Mouse (Mus musculus): ENCODE measurements around the gene Atp8b4. TPM values are rescaled to one million over a fixed set of nuclear protein-coding genes. Genes with fewer than 3 reads are reported as not detected.

The Atp8b4 gene
- polyA plus RNA-seq, 1 experiment from 2014 or later = 29.4 TPM

- WGBS (ENCODE audit: missing documents) = 96% methylated on average over 8 of the region's 8 CpGs
- Histone ChIP-seq H3K79me2 (ENCODE audit: inconsistent target) (no peaks in the 10 kb centered on the region), H3K36me3 (ENCODE audit: inconsistent target) (peaks cover 37% of the 10 kb centered on the region; the same call in 1 of the 2 replicates), H3K4me3 (ENCODE audit: inconsistent target) (no peak overlapping the region), H3K27ac (no peak overlapping the region)
Measured at GRCm38 (mm10) chr2:126341521-126341920, 159.0 kb downstream of the Atp8b4 start.

- Histone ChIP-seq H3K36me3 (ENCODE audit: inconsistent target) (peaks cover 45% of the 10 kb centered on the region; the same call in 1 of the 2 replicates), H3K27ac (no peak overlapping the region), H3K4me3 (ENCODE audit: inconsistent target) (no peak overlapping the region), H3K79me2 (ENCODE audit: inconsistent target) (no peaks in the 10 kb centered on the region)
- 95% methylated on average over 7 of the region's 7 CpGs for WGBS (ENCODE audit: missing documents)
Measured at GRCm38 (mm10) chr2:126340201-126340600, 160.3 kb downstream of the Atp8b4 start.

DNA sequence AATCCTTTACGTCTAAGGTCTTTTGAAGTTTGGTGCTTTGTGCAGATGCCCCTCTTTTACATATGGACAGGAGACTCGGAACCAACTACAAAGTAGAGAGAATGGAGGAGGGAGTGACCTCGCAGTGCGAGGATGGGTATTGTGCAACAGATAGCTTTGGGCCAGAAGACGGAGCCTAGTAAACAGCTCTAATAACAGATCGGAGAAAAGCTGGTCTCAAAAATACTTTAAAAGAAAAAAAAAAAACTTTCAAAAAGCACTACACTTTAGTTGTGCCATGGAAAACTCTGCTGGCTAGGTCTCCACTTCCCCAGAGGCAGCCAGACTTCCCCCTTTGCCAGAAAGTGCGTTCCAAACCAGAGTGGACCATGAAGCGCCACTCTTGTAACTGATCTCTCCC lies 161.0 kb downstream of the Atp8b4 start:
- H3K4me3 ChIP-seq (ENCODE audit: inconsistent target) = no peak overlapping the region
- no peak overlapping the region for H3K27ac ChIP-seq
- H3K36me3 ChIP-seq (ENCODE audit: inconsistent target) = peaks cover 49% of the 10 kb centered on the region; the same call in 1 of the 2 replicates
- WGBS (ENCODE audit: missing documents) = 87% methylated on average over 8 of the region's 8 CpGs
- H3K79me2 ChIP-seq (ENCODE audit: inconsistent target) = no peaks in the 10 kb centered on the region

DNA sequence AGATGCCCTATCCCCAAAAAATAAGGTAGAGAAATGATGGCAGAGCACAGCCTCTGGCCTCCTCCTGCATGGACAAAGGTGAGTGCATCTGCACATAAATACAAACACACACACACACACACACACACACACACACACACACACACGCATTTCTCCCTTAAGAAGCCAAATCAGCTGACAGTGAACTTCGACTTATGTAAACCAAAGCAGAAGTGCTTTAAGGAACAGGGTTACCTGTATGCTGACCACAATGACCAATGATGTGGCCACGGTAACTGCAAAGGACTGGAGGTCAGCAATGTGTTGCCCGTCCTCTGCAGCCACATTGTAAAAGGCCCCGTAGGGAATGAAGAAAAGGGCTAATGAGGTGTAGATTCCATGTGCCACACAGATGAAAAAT lies 163.3 kb downstream of the Atp8b4 start:
- 52% methylated on average over 5 of the region's 5 CpGs for WGBS (ENCODE audit: missing documents)
- Histone ChIP-seq H3K27ac (no peak overlapping the region), H3K36me3 (ENCODE audit: inconsistent target) (peaks cover 58% of the 10 kb centered on the region; the same call in 1 of the 2 replicates), H3K4me3 (ENCODE audit: inconsistent target) (no peak overlapping the region), H3K79me2 (ENCODE audit: inconsistent target) (no peaks in the 10 kb centered on the region)

- WGBS (ENCODE audit: missing documents) = 98% methylated on average over 3 of the region's 3 CpGs
- Histone ChIP-seq H3K79me2 (ENCODE audit: inconsistent target) (no peaks in the 10 kb centered on the region), H3K4me3 (ENCODE audit: inconsistent target) (no peak overlapping the region)
Measured at GRCm38 (mm10) chr2:126331794-126332193, 168.7 kb downstream of the Atp8b4 start.

DNA sequence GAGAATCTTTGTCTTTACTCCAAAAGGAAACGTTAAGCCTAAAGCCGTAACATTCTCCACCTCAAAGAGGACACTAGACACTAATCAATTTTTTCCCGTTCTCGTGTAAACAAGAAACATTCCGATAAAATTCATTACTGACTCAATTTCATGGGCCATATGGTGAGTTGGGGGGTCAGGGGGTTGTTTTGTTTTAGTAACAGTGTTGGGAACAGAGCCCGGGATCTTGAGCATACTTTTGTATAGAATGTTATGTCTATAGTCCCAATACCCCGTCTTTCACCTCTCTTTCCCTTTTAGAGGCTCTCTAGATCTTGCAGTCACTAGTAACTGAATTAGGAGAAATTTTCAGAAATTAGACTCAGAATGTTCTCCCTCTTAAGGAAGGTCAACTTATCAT lies 177.3 kb downstream of the Atp8b4 start:
- Histone ChIP-seq H3K79me2 (ENCODE audit: inconsistent target) (no peaks in the 10 kb centered on the region), H3K4me3 (ENCODE audit: inconsistent target) (no peak overlapping the region), H3K36me3 (ENCODE audit: inconsistent target) (peaks cover 39% of the 10 kb centered on the region), H3K27ac (no peak overlapping the region)
- WGBS (ENCODE audit: missing documents) = 90% methylated on average over 7 of the region's 7 CpGs

More at GRCm38 (mm10) chr2:126331794-126332193, 168.7 kb downstream of the Atp8b4 start:
- H3K27ac ChIP-seq = no peak overlapping the region
- H3K36me3 ChIP-seq (ENCODE audit: inconsistent target) = peaks cover 29% of the 10 kb centered on the region; the same call in 1 of the 2 replicates

DNA sequence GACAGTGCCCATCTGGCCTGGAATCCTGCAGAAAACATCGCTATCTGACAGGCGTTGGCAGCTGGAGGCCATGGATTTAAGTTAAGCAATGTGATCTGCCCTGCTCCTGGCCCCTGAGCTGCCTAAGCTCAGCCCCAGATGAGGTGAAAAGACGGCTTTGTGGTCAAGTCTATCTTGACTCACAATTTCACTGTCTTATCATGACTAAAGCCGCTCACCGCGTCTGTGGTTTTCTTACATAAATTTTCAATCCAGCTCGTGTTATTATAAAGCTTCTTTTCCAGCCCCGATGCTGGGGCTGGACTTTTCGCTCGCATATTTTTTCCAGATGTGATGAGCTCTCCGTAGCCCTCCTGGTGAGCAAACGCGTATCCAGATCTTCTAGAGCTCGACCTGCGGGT lies 177.8 kb downstream of the Atp8b4 start:
- no peak overlapping the region for H3K4me3 ChIP-seq (ENCODE audit: inconsistent target)
- no peak overlapping the region for H3K27ac ChIP-seq
- 83% methylated on average over 15 of the region's 15 CpGs for WGBS (ENCODE audit: missing documents)
- H3K36me3 ChIP-seq (ENCODE audit: inconsistent target) = peaks cover 39% of the 10 kb centered on the region
- no peaks in the 10 kb centered on the region for H3K79me2 ChIP-seq (ENCODE audit: inconsistent target)

GRCm38 (mm10) chr2:126318071-126318470 lies 182.4 kb downstream of the Atp8b4 start:
- Histone ChIP-seq H3K4me3 (ENCODE audit: inconsistent target) (no peak overlapping the region), H3K27ac (no peak overlapping the region), H3K79me2 (ENCODE audit: inconsistent target) (no peaks in the 10 kb centered on the region), H3K36me3 (ENCODE audit: inconsistent target) (peaks cover 22% of the 10 kb centered on the region; the same call in 1 of the 2 replicates)
- WGBS (ENCODE audit: missing documents) = 93% methylated on average over 6 of the region's 6 CpGs

DNA sequence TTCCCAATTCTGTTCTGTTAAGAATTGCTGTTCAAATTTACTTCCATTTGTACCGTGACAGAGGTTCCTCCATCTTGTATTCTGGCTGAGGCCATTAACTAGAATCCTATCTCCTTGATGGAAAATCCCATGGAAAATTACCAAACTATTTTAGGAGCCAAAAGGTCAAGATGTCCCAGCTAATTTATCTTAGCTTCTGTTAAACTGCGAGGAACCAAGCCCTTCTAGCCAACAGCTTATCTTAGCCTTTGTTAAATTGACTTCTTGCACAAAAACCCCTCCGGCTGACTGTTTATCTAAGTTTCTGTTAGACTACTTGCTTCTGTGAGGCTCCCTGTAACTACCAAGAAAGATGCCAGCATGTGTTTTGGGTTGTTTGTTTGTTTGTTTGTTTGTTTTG lies 183.5 kb downstream of the Atp8b4 start:
- WGBS (ENCODE audit: missing documents) = 96% methylated on average over 3 of the region's 3 CpGs
- Histone ChIP-seq H3K27ac (no peak overlapping the region), H3K4me3 (ENCODE audit: inconsistent target) (no peak overlapping the region), H3K79me2 (ENCODE audit: inconsistent target) (no peaks in the 10 kb centered on the region), H3K36me3 (ENCODE audit: inconsistent target) (peaks cover 10% of the 10 kb centered on the region; the same call in 1 of the 2 replicates)

DNA sequence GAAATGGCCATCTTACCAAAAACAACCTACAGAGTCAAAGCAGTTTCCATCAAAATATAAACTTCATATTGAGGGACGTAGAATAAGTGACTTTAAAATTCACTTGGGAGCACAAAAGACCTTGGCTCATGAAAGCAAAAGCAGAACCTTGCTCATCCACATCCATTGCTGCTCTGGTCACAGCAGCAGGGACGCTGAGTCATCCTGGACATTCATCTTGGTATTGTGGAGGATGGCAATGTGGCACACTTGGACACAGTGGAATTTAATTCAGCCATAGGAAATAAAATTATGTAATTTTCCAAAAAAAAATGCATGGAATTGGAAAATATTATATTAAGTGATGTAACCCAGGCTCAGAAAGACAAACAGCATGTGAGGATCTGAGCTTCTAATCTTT lies 184.1 kb downstream of the Atp8b4 start:
- H3K79me2 ChIP-seq (ENCODE audit: inconsistent target) = no peaks in the 10 kb centered on the region
- WGBS (ENCODE audit: missing documents) = 79% methylated on average over 2 of the region's 2 CpGs

GRCm38 (mm10) chr2:126311056-126311455 lies 189.4 kb downstream of the Atp8b4 start:
- H3K4me3 ChIP-seq (ENCODE audit: inconsistent target) = no peak overlapping the region
- WGBS (ENCODE audit: missing documents) = 92% methylated on average over 1 of the region's 1 CpGs
- no peak overlapping the region for H3K27ac ChIP-seq
- H3K79me2 ChIP-seq (ENCODE audit: inconsistent target) = no peaks in the 10 kb centered on the region
- H3K36me3 ChIP-seq (ENCODE audit: inconsistent target) = no peaks in the 10 kb centered on the region

More for the DNA sequence above, 184.1 kb downstream of the Atp8b4 start:
- Histone ChIP-seq H3K4me3 (ENCODE audit: inconsistent target) (no peak overlapping the region), H3K27ac (no peak overlapping the region), H3K36me3 (ENCODE audit: inconsistent target) (peaks cover 4% of the 10 kb centered on the region; the same call in 1 of the 2 replicates)

- Histone ChIP-seq H3K36me3 (ENCODE audit: inconsistent target) (no peaks in the 10 kb centered on the region), H3K27ac (no peak overlapping the region), H3K79me2 (ENCODE audit: inconsistent target) (no peaks in the 10 kb centered on the region), H3K4me3 (ENCODE audit: inconsistent target) (no peak overlapping the region)
- 13% methylated on average over 4 of the region's 4 CpGs for WGBS (ENCODE audit: missing documents)
Measured at GRCm38 (mm10) chr2:126309994-126310393, 190.5 kb downstream of the Atp8b4 start.

DNA sequence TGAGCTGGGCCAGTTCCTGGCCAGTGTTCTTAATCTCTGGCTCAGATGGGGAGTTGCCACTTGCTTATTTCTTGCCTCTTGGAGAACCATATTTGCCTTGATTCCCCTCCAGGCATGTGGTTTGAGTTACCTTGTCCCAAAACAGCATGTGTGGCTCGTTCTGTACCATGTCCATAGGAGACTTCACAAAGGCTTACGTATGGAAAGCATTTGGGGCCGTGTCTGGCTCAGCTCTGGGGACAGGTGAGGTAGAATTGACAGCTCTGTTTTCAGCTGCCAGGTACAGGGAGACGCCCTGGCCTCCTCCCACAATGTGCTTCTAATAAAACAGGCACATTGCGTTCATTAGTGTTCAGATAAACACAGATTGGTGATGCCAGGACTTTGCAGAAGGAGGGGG lies 195.9 kb downstream of the Atp8b4 start:
- H3K4me3 ChIP-seq (ENCODE audit: inconsistent target) = no peak overlapping the region

GRCm38 (mm10) chr2:126303226-126303625 lies 197.2 kb downstream of the Atp8b4 start:
- H3K27ac ChIP-seq = no peak overlapping the region
- H3K4me3 ChIP-seq (ENCODE audit: inconsistent target) = no peak overlapping the region
- H3K79me2 ChIP-seq (ENCODE audit: inconsistent target) = no peaks in the 10 kb centered on the region
- 64% methylated on average over 3 of the region's 3 CpGs for WGBS (ENCODE audit: missing documents)
- H3K36me3 ChIP-seq (ENCODE audit: inconsistent target) = no peaks in the 10 kb centered on the region

More for the DNA sequence above, 195.9 kb downstream of the Atp8b4 start:
- Histone ChIP-seq H3K79me2 (ENCODE audit: inconsistent target) (no peaks in the 10 kb centered on the region), H3K36me3 (ENCODE audit: inconsistent target) (no peaks in the 10 kb centered on the region), H3K27ac (no peak overlapping the region)
- 89% methylated on average over 5 of the region's 5 CpGs for WGBS (ENCODE audit: missing documents)

DNA sequence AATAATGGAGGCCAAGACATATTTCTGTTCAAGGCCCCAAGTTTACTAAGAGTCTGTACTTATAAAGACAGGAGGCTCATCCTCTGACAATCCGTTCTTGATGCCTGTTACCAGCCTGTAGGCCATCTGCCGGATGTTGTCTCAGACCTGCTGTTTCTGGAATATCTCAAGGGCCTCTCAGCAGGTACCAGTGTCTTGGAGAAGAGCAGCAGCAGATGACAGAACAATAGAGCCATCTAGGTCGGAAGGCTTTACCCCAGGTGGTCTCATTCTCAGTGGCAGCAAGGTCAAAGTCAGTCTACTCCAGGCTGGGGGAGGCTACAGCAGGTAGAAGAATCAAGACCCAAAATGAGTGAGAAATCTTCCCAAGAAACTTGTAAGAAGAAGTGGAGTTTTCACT lies 198.1 kb downstream of the Atp8b4 start:
- no peaks in the 10 kb centered on the region for H3K36me3 ChIP-seq (ENCODE audit: inconsistent target)
- H3K79me2 ChIP-seq (ENCODE audit: inconsistent target) = no peaks in the 10 kb centered on the region
- H3K27ac ChIP-seq = no peak overlapping the region
- 100% methylated on average over 3 of the region's 3 CpGs for WGBS (ENCODE audit: missing documents)
- H3K4me3 ChIP-seq (ENCODE audit: inconsistent target) = no peak overlapping the region

DNA sequence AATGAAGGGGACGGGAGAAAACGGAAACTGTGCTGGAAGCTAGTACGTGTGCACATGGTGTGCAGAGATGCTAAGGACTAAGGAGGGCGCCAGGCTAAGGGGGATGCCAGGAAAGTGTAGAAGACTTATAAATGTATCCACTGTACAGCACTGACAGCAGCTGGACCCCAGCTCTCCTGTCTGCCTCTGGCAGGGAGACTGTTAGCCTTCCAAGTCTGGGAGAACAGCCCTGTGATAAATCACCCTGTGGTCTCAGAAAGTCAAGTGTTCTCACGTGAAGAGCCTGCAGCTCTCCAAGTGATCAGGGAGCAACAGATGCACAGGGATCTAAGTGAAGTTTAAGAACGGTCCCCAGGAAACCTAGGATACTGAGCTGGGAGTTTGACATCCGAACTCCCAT lies 209.8 kb downstream of the Atp8b4 start:
- H3K36me3 ChIP-seq (ENCODE audit: inconsistent target) = no peaks in the 10 kb centered on the region
- H3K4me3 ChIP-seq (ENCODE audit: inconsistent target) = no peak overlapping the region
- 83% methylated on average over 7 of the region's 7 CpGs for WGBS (ENCODE audit: missing documents)
- no peak overlapping the region for H3K27ac ChIP-seq
- no peaks in the 10 kb centered on the region for H3K79me2 ChIP-seq (ENCODE audit: inconsistent target)

All from macrophage (primary cell).